Mouse (Mus musculus): ENCODE measurements around the gene Cep41.

GRCm38 (mm10) chr6:30615741-30616140, 77.8 kb downstream of the Cep41 start:
- TF ChIP-seq POLR2A (IDR thresholded peaks at IDR 0.05; ENCODE audit: control insufficient read depth, extremely low read depth, insufficient read depth, low read length, poor library complexity) (no peak), CTCF (IDR thresholded peaks at IDR 0.05; ENCODE audit: borderline replicate concordance, control insufficient read depth, extremely low read depth, insufficient read depth, low read length, poor library complexity) (no peak)
